Mouse (Mus musculus) brain, embryonic 14.5 days (tissue): ENCODE measurements around the gene Ocln.

Experiments used
- CTCF ChIP-seq: fragments of 200-500 bp; IDR thresholded peaks from 2 replicates; pipeline ENCODE4 v1.5.1; 2012; ENCODE audit warnings: inconsistent platforms, mild to moderate bottlenecking, moderate library complexity, borderline replicate concordance; ENCODE audit not compliant: insufficient read depth, insufficient read length; ENCODE audit errors: extremely low read depth
- POLR2A ChIP-seq: fragments of 200-500 bp; IDR thresholded peaks from 2 replicates; pipeline ENCODE4 v1.6.1; 2012; ENCODE audit warnings: mild to moderate bottlenecking, inconsistent platforms, borderline replicate concordance; ENCODE audit not compliant: poor library complexity, insufficient read depth, insufficient read length, severe bottlenecking; ENCODE audit errors: extremely low read depth

- TF ChIP-seq POLR2A (no peak), CTCF (no peak)
Measured at GRCm38 (mm10) chr13:100519162-100519561, 33.4 kb downstream of the Ocln start.
